Mouse (Mus musculus) c-Kit-positive CD71-positive TER-119-negative erythroid progenitor cells, embryonic 14.5 days (primary cell): ENCODE data around the gene Adap1.

Experiments
- DNase-seq: peaks from one replicate; pipeline ENCODE4 v3.0.0-alpha.2; 2013; ENCODE audit warnings: low read depth

Adap1 gene

GRCm38 (mm10) chr5:139286142-139286941 lies 39.1 kb downstream of the Adap1 start:
- no peak for DNase-seq

- no peak for DNase-seq
Measured at GRCm38 (mm10) chr5:139285383-139286067, 39.9 kb downstream of the Adap1 start.

- no peak for DNase-seq
Measured at GRCm38 (mm10) chr5:139283460-139284180, 41.8 kb downstream of the Adap1 start.

- peak; percentile 69 for DNase-seq
Measured at GRCm38 (mm10) chr5:139282191-139282590, 43.2 kb downstream of the Adap1 start.

- DNase-seq, result no peak
Measured at GRCm38 (mm10) chr5:139281373-139282112, 43.9 kb downstream of the Adap1 start.

GRCm38 (mm10) chr5:139277287-139277686 lies 48.1 kb downstream of the Adap1 start:
- no peak for DNase-seq

GRCm38 (mm10) chr5:139271994-139272554 lies 53.3 kb downstream of the Adap1 start:
- no peak for DNase-seq

GRCm38 (mm10) chr5:139270806-139271521 lies 54.5 kb downstream of the Adap1 start:
- no peak for DNase-seq

- DNase-seq, result no peak
Measured at GRCm38 (mm10) chr5:139267661-139268060, 57.8 kb downstream of the Adap1 start.

- no peak for DNase-seq
Measured at GRCm38 (mm10) chr5:139261403-139261802, 64.0 kb downstream of the Adap1 start.

GRCm38 (mm10) chr5:139259853-139260252 lies 65.6 kb downstream of the Adap1 start:
- no peak for DNase-seq

- no peak for DNase-seq
Measured at GRCm38 (mm10) chr5:139258371-139259035, 66.9 kb downstream of the Adap1 start.

- DNase-seq, result no peak
Measured at GRCm38 (mm10) chr5:139257818-139258217, 67.6 kb downstream of the Adap1 start.

GRCm38 (mm10) chr5:139257265-139257664 lies 68.2 kb downstream of the Adap1 start:
- DNase-seq, result no peak

GRCm38 (mm10) chr5:139256211-139256765 lies 69.1 kb downstream of the Adap1 start:
- DNase-seq, result no peak

GRCm38 (mm10) chr5:139255777-139256176 lies 69.6 kb downstream of the Adap1 start:
- DNase-seq, result no peak

- no peak for DNase-seq
Measured at GRCm38 (mm10) chr5:139254938-139255337, 70.5 kb downstream of the Adap1 start.

- DNase-seq, result peak; percentile 66
Measured at GRCm38 (mm10) chr5:139253301-139253741, 72.1 kb downstream of the Adap1 start.

GRCm38 (mm10) chr5:139252910-139253245 lies 72.5 kb downstream of the Adap1 start:
- DNase-seq, result peak; percentile 64
